Mouse (Mus musculus): ENCODE data around the gene Dhodh. TPM values are rescaled to one million over a fixed set of nuclear protein-coding genes. Genes with fewer than 3 reads are reported as not detected.

Gene Dhodh
- polyA plus RNA-seq, 1 experiment from 2014 or later: 32.2 TPM

DNA sequence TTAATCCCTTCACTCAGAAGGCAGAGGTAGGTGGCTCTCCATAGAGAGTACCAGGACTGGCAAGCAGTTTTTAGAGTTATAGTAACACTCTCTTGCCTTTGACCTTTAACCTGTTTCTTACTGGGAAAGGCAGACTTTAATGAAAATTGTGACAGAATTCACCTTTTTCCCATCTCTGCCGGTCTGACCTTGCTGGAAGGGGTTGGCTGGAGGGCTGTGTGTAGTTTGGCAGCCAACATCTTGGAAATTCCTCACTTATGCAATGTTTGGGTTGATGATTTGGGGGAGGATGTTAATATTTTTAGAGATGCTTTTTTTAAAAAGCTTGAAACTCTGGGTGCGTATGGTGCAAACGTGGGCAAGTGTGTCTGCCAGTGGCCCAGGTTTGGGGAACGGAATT lies 24.2 kb downstream of the Dhodh start:
- Histone ChIP-seq H3K27ac (no peak overlapping the region), H3K27me3 (replicated peaks) (no peaks in the 10 kb centered on the region), H3K9me3 (no peaks in the 10 kb centered on the region), H3K9ac (no peak overlapping the region), H3K36me3 (replicated peaks) (no peaks in the 10 kb centered on the region), H3K4me2 (no peak overlapping the region), H3K4me3 (no peak overlapping the region), H3K4me1 (no peaks in the 10 kb centered on the region)
- 89% methylated on average over 4 of the region's 4 CpGs for WGBS
- ATAC-seq (replicated peaks): no peak

DNA sequence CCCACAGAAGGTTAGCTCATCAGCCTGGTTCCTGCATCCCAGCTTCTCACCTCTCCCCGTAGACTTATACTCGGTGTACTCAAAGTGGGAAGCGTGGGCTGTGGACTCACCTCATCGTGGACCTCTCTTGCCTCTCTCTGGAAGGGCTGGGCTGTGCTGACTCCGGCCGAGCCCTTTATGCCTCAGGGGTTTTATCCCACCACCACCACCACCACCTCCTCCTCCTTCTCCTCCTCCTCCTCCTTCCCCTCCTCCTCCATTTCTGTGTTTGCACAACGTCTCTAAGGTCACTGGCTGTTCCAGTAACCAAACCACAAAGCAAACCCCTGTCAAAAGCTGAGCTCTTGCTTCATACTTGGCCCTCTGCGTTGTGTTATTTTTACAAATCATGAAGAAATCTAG lies 29.6 kb downstream of the Dhodh start, which contains the start of gene Hp:
Hp (minus strand) TSS at position 273 of the 402 bp plus-strand sequence.
- ATAC-seq (replicated peaks): no peak
- WGBS: 82% methylated on average over 8 of the region's 8 CpGs
- Histone ChIP-seq H3K9ac (no peak within 1 kb of the TSS), H3K36me3 (replicated peaks) (no peaks in the 10 kb centered on the region), H3K4me2 (no peak within 1 kb of the TSS), H3K27me3 (replicated peaks) (no peaks in the 10 kb centered on the region), H3K4me3 (no peak within 1 kb of the TSS), H3K4me1 (no peaks in the 10 kb centered on the region), H3K9me3 (no peaks in the 10 kb centered on the region), H3K27ac (no peak within 1 kb of the TSS)

DNA sequence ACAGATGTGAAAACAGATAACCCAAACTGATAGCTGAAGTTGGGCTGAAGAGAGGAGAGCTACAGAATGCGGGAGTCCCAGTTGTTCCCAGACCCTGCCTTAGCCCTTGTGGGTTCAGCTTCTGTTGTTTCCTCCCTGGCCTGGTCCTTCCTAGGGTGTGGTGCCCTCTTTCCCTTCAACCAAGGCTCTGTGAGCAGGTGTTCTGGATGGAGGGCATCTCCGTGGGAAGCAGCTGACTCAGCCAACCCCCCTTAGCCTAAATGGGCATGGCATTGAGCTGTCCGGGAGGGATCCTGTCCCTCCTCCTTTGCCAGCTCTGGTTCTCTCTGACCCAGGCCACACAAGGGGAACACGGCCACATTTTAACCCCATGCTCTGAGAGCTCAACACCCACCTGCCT lies 32.2 kb downstream of the Dhodh start:
- Histone ChIP-seq H3K9me3 (no peaks in the 10 kb centered on the region), H3K27ac (no peak overlapping the region), H3K4me1 (no peaks in the 10 kb centered on the region), H3K4me2 (no peak overlapping the region), H3K4me3 (no peak overlapping the region), H3K36me3 (replicated peaks) (no peaks in the 10 kb centered on the region), H3K9ac (no peak overlapping the region), H3K27me3 (replicated peaks) (no peaks in the 10 kb centered on the region)
- ATAC-seq (replicated peaks): no peak
- 77% methylated on average over 4 of the region's 4 CpGs for WGBS

DNA sequence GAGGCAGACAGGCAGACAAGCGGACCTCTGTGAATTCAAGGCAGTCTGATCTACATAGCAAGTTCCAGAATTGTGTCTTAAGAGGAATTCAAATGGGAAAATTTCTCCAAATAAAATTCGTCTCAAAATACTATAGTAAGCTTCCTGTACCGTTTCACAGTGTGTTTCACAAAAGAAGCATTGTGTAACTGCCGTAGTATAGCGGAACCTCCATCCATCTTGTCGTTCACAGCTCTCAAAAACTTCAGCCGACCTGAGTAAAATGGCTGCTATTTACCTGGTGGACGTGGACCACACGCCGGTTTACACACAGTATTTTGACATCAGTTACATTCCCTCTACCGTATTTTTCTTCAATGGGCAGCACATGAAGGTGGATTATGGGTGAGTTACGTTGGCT lies 37.3 kb downstream of the Dhodh start:
- Histone ChIP-seq H3K36me3 (replicated peaks) (peaks cover 5% of the 10 kb centered on the region), H3K27me3 (replicated peaks) (no peaks in the 10 kb centered on the region), H3K27ac (no peak overlapping the region), H3K4me1 (peaks cover 8% of the 10 kb centered on the region), H3K9ac (no peak overlapping the region), H3K4me3 (no peak overlapping the region), H3K9me3 (no peaks in the 10 kb centered on the region), H3K4me2 (no peak overlapping the region)
- no peak for ATAC-seq (replicated peaks)
- WGBS: 92% methylated on average over 12 of the region's 12 CpGs

DNA sequence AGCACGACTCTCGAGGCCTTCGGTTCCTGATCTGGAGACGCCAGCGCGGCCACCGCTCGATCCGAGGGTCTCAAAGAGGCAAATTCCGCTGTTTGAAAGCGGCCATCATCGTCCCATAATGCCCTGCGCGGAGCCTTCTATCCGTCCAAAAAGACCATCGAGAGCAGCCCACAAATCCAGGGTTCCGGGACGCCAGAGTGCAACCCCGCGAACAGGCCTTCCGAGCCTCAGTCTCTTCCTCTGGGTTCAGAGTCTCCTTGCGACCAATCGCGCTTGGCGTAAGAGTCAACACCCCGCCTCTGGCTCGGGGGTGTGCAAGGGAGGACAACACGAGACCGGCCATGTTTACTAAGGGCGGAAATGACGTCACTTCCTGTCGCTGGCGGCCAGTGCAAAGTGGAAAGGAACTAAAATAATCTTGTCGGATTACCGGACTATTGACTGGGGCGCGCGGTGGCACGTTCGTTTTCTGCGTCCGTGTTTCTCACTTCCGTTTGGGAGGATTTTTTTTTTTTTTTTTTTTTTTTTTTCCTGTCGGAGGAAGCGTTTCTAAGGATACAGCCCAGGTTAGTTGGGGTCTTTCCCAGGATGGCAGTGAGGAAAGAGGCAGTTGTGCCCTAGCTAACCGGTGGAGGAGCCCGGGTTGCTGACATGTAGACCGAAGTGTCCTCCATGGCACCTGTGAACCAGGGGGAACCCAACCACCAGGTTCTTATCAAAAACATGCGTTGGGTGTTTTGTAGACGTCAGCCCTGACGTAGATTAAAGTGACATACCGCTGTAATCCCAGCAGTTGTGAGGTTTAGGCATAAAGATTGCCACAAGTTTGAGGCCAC lies 42.8 kb downstream of the Dhodh start, which contains the start of the genes Dhx38 and Txnl4b:
Dhx38 (minus strand) TSS at position 364 of the 836 bp plus-strand sequence.
Txnl4b (plus strand) TSS at position 395 of the 836 bp plus-strand sequence.
- H3K4me2 ChIP-seq: peak within 1 kb of the TSS; percentile 87
- H3K27me3 ChIP-seq (replicated peaks): no peaks in the 10 kb centered on the region
- H3K27ac ChIP-seq: peak within 1 kb of the TSS; percentile 92
- peak within 1 kb of the TSS; percentile 88 for H3K4me3 ChIP-seq
- peaks cover 21% of the 10 kb centered on the region for H3K36me3 ChIP-seq (replicated peaks)
- ATAC-seq (replicated peaks): peak; percentile 100
- no peaks in the 10 kb centered on the region for H3K9me3 ChIP-seq
- H3K9ac ChIP-seq: peak within 1 kb of the TSS; percentile 95
- WGBS: under 1% methylated on average over 52 of the region's 52 CpGs
- H3K4me1 ChIP-seq: peaks cover 23% of the 10 kb centered on the region

DNA sequence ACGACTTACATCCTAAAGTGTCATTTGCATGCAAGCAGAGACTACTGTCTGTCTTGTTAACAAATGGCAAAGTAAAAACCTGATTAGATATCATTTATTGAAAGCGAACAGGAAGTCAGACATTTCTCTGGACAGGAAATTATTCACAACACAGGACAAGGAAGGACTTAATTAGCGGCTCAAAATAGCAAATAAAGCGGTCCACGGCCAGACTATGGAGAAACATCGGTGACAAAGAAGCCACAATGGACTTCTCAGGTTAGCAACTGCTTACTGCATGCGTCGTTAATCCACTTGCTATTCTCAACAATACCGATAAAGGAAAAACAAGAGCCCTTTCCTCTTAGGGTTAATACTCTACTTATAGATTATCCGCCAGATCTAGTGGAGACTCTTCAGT lies 43.7 kb downstream of the Dhodh start:
- H3K9me3 ChIP-seq: no peaks in the 10 kb centered on the region
- H3K4me2 ChIP-seq: peak overlapping the region; percentile 87
- peak overlapping the region; percentile 95 for H3K9ac ChIP-seq
- H3K36me3 ChIP-seq (replicated peaks): peaks cover 28% of the 10 kb centered on the region
- peak overlapping the region; percentile 92; the same call in 1 of the 2 replicates for H3K27ac ChIP-seq
- WGBS: 6% methylated on average over 10 of the region's 10 CpGs
- H3K4me1 ChIP-seq: peaks cover 23% of the 10 kb centered on the region
- H3K4me3 ChIP-seq: peak overlapping the region; percentile 88
- ATAC-seq (replicated peaks): no peak
- H3K27me3 ChIP-seq (replicated peaks): no peaks in the 10 kb centered on the region

DNA sequence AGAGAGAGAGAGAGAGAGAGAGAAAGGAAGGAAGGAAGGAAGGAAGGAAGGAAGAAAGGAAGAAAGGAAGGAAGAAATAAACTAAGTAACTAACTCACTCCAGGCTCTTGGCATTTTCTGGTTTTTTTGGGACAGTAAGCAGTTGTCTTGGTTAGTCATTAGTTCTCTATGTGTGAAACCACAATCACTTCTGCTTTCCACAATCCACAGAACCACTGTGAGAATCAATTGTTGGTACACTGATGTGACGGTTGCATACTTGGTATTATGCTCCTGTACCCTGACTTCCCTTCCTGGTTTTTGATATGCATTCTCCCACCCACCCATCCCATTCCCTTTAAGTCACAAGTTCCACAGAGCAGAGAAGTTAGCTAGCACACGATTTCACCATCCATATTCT lies 44.6 kb downstream of the Dhodh start:
- Histone ChIP-seq H3K36me3 (replicated peaks) (peaks cover 37% of the 10 kb centered on the region), H3K9me3 (no peaks in the 10 kb centered on the region), H3K27ac (no peak overlapping the region), H3K4me3 (no peak overlapping the region), H3K4me1 (peaks cover 23% of the 10 kb centered on the region), H3K4me2 (0 out of 2 replicates have a peak overlapping the region, but pooled peaks have one; percentile 87), H3K9ac (no peak overlapping the region), H3K27me3 (replicated peaks) (no peaks in the 10 kb centered on the region)
- ATAC-seq (replicated peaks): no peak
- 73% methylated on average over 2 of the region's 2 CpGs for WGBS

DNA sequence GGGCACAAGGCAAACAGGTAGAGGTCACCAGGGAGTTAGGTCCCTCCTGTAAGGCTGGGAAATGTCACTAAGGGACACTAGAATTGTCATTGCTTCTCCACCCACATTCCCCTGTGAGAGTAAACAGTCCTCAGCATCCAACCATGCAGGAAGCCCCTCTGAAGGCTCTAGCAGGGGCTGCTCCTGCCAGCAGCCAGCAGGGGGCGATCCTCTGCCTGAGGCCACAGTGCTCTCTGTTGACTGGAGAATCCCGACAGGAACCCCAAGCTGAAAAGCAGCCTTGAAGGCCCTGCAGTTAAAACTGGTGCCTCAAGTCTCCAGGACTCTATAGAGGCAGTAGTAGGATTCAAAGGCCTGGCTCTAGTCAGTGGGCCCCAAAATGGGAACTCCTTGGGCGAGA lies 56.8 kb downstream of the Dhodh start:
- H3K36me3 ChIP-seq (replicated peaks): peaks cover 82% of the 10 kb centered on the region
- ATAC-seq (replicated peaks): no peak
- H3K27me3 ChIP-seq (replicated peaks): no peaks in the 10 kb centered on the region
- 44% methylated on average over 3 of the region's 3 CpGs for WGBS
- H3K9me3 ChIP-seq: no peaks in the 10 kb centered on the region
- H3K4me1 ChIP-seq: no peaks in the 10 kb centered on the region
- H3K4me2 ChIP-seq: no peak overlapping the region
- H3K27ac ChIP-seq: no peak overlapping the region
- H3K9ac ChIP-seq: no peak overlapping the region
- H3K4me3 ChIP-seq: no peak overlapping the region

DNA sequence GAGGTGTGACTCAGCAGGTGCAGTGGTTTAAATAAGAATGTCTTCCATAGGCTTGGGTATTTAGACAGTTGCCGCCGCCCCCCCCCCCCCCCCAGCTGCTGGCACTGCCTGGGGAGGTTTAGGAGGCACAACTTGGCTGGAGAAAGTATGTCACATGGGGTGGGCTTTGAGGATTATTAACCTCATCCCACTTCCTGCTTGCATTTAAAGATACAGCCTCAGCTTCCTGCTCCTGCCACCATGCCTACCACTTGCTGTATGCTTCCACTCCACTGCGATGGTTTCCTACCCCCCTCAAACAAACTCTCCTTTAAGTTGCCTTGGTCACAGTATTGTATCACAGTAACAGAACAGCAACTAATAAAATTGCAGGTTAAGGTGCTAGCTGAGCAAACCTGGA lies 64.4 kb downstream of the Dhodh start:
- no peak overlapping the region for H3K4me3 ChIP-seq
- 43% methylated on average over 3 of the region's 3 CpGs for WGBS
- H3K9ac ChIP-seq: no peak overlapping the region
- no peak overlapping the region for H3K4me2 ChIP-seq
- H3K36me3 ChIP-seq (replicated peaks): peaks cover 14% of the 10 kb centered on the region; the same call in 1 of the 2 replicates
- H3K27me3 ChIP-seq (replicated peaks): no peaks in the 10 kb centered on the region
- H3K27ac ChIP-seq: no peak overlapping the region
- ATAC-seq (replicated peaks): no peak
- H3K9me3 ChIP-seq: no peaks in the 10 kb centered on the region
- no peaks in the 10 kb centered on the region for H3K4me1 ChIP-seq

DNA sequence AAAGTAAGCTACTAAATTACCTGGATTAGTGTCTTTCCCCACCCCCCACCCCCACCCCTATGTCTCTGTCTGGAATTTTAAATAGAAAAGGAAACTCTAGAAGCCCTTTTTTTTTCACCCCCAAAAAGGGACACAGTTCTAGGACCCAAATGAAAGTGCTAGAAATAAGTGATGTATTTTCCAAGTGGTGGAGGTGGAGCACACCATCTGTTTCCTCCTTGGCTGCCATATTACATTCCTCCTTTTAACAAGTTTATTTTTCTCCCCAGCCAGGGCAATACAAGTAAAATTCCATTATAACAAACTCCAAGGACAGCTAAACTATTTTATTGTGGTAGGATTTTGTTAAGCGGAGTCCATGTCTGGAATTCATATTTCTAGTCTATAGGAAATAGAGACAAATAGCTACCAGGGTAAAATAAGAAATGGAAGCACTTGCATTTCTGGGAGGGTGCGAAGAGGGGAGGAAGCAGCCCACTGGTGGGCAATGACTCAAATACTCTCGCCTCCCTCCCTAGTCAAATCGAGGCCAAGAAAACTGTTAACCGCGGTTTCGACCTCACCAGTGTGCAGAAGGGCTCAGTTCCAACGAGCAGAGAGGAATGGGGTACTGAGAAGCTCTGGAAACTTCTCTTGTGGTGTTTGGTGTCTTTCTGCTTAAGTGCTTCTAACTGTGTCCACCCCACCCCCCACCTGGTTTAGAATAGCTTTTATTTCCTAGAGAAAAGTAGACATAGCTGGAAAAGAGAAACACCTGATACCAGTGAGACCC lies 65.5 kb downstream of the Dhodh start:
- Histone ChIP-seq H3K36me3 (replicated peaks) (peaks cover 9% of the 10 kb centered on the region; the same call in 1 of the 2 replicates), H3K4me3 (no peak overlapping the region), H3K27ac (no peak overlapping the region), H3K4me1 (no peaks in the 10 kb centered on the region), H3K4me2 (no peak overlapping the region), H3K27me3 (replicated peaks) (no peaks in the 10 kb centered on the region), H3K9me3 (no peaks in the 10 kb centered on the region), H3K9ac (no peak overlapping the region)
- 85% methylated on average over 8 of the region's 8 CpGs for WGBS
- ATAC-seq (replicated peaks): no peak

DNA sequence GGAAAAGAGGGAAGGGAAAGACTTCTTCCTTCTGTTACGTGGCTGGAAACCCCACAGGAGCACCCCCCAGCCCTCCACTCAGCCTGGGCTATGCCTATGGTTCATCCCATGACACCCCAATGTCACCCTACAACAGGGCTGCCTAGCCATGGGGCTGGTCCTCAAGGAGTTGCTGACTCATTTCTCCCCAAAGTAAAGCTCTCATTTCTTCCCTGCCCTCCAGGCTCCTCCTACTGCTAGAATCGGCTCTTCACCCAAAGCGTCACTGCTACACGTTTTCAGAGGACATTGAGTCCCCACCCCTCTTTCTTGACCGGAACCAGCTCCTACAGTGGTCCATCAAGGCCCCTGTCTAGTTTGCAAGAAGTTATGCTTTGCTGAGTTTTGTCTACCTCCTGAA lies 66.3 kb downstream of the Dhodh start:
- no peak overlapping the region for H3K9ac ChIP-seq
- peaks cover 3% of the 10 kb centered on the region; the same call in 1 of the 2 replicates for H3K36me3 ChIP-seq (replicated peaks)
- no peak overlapping the region for H3K4me3 ChIP-seq
- WGBS: 77% methylated on average over 5 of the region's 5 CpGs
- no peak for ATAC-seq (replicated peaks)
- H3K27ac ChIP-seq: no peak overlapping the region
- H3K4me2 ChIP-seq: no peak overlapping the region
- H3K27me3 ChIP-seq (replicated peaks): no peaks in the 10 kb centered on the region
- H3K4me1 ChIP-seq: no peaks in the 10 kb centered on the region
- H3K9me3 ChIP-seq: no peaks in the 10 kb centered on the region

Measured in midbrain, embryonic 15.5 days (tissue).